Mouse (Mus musculus): ENCODE measurements around the gene Tespa1. TPM values are rescaled to one million over a fixed set of nuclear protein-coding genes. Genes with fewer than 3 reads are reported as not detected.
"Not testable (repeated sequence)": the region's sequence is repeated elsewhere in the genome, so short reads cannot be mapped to it uniquely, and the experiment has no call there.

The Tespa1 gene
- polyA plus RNA-seq, 2 experiments, result 0.93 to 1.3 TPM

GRCm38 (mm10) chr10:130337581-130337980 is 14.9 kb downstream of the Tespa1 start:
- Histone ChIP-seq H3K9ac (replicated peaks) (no peak overlapping the region), H3K27me3 (ENCODE audit: control insufficient read depth, insufficient read depth, low read length) (no peaks in the 10 kb centered on the region), H3K27ac (no peak overlapping the region), H3K4me1 (replicated peaks; ENCODE audit: control insufficient read depth in 2 of 2, insufficient read depth in 2 of 2, low read length in 1 of 2) (no peaks in the 10 kb centered on the region), H3K9me3 (ENCODE audit: control insufficient read depth, low read length) (no peaks in the 10 kb centered on the region), H3K36me3 (replicated peaks; ENCODE audit: control insufficient read depth, insufficient read depth, low read depth) (no peaks in the 10 kb centered on the region), H3K4me2 (ENCODE audit: low read depth) (no peak overlapping the region), H3K4me3 (ENCODE audit: insufficient read depth in 1 of 2, low read depth in 2 of 2, low read length in 2 of 2) (no peak overlapping the region)
- WGBS (ENCODE audit: insufficient replicate concordance), result 12% methylated on average over 2 of the region's 2 CpGs
- DNase-seq (ENCODE audit: low read depth in 3 of 3, low spot score in 3 of 3) (no peak), ATAC-seq (ENCODE audit: insufficient read depth) (no peak)
- TF ChIP-seq EP300 (IDR thresholded peaks at IDR 0.05; ENCODE audit: low read depth) (no peak), CTCF (IDR thresholded peaks at IDR 0.05; ENCODE audit: low read depth) (no peak)

DNA sequence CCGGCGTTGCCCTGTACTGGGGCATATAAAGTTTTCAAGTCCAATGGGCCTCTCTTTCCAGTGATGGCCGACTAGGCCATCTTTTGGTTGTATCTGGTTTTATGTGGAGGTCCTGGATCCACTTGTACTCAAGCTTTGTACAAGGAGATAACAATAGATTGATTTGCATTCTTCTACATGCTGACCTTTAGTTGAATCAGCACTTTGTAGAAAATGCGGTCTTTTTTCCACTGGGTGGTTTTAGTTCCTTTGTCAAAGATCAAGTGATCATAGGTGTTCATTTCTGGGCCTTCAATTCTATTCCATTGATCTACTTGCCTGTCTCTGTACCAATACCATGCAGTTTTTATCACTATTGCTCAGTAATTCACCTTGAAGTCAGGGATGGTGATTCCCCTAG is 17.4 kb downstream of the Tespa1 start:
- H3K4me1 ChIP-seq (replicated peaks; ENCODE audit: control insufficient read depth in 2 of 2, insufficient read depth in 2 of 2, low read length in 1 of 2); H3K4me3 ChIP-seq (ENCODE audit: insufficient read depth in 1 of 2, low read depth in 2 of 2, low read length in 2 of 2); DNase-seq (ENCODE audit: low read depth in 3 of 3, low spot score in 3 of 3); H3K9me3 ChIP-seq (ENCODE audit: control insufficient read depth, low read length); H3K9ac ChIP-seq (replicated peaks); H3K4me2 ChIP-seq (ENCODE audit: low read depth); H3K27me3 ChIP-seq (ENCODE audit: control insufficient read depth, insufficient read depth, low read length); H3K36me3 ChIP-seq (replicated peaks; ENCODE audit: control insufficient read depth, insufficient read depth, low read depth); H3K27ac ChIP-seq; ATAC-seq (ENCODE audit: insufficient read depth): not testable (repeated sequence)
- WGBS (ENCODE audit: insufficient replicate concordance), result 75% methylated on average over 4 of the region's 4 CpGs

DNA sequence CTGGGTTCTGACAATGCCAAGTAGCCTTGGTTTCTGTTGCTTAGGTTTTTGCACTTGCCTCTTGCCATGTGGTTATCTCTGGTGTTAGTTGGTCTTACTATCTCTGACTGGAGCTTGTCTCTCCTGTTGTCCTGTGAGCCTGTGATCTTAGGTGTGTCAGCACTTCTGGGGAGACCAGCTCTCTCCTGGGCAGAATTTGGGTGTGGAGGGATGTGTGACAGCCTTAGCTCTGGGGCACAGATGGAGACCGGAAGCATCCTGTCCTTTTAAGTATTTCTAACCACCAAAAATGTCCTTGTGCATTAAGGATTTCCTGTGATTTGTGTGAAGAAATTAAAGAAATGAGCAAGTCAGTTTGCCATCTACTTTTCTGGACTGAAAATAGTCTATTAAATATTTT is 21.4 kb downstream of the Tespa1 start:
- Histone ChIP-seq H3K4me1 (replicated peaks; ENCODE audit: control insufficient read depth in 2 of 2, insufficient read depth in 2 of 2, low read length in 1 of 2) (no peaks in the 10 kb centered on the region), H3K4me3 (ENCODE audit: insufficient read depth in 1 of 2, low read depth in 2 of 2, low read length in 2 of 2) (no peak overlapping the region), H3K9ac (replicated peaks) (no peak overlapping the region), H3K27me3 (ENCODE audit: control insufficient read depth, insufficient read depth, low read length) (no peaks in the 10 kb centered on the region), H3K9me3 (ENCODE audit: control insufficient read depth, low read length) (no peaks in the 10 kb centered on the region), H3K4me2 (ENCODE audit: low read depth) (no peak overlapping the region), H3K27ac (no peak overlapping the region), H3K36me3 (replicated peaks; ENCODE audit: control insufficient read depth, insufficient read depth, low read depth) (no peaks in the 10 kb centered on the region)
- DNase-seq (ENCODE audit: low read depth in 3 of 3, low spot score in 3 of 3) (no peak), ATAC-seq (ENCODE audit: insufficient read depth) (peak; percentile 33)
- TF ChIP-seq EP300 (IDR thresholded peaks at IDR 0.05; ENCODE audit: low read depth), result no peak
- no peak for TF ChIP-seq CTCF (IDR thresholded peaks at IDR 0.05; ENCODE audit: low read depth)
- 39% methylated on average over 1 of the region's 1 CpGs for WGBS (ENCODE audit: insufficient replicate concordance)

GRCm38 (mm10) chr10:130363438-130364164 is 40.9 kb downstream of the Tespa1 start:
- no peak overlapping the region for H3K4me3 ChIP-seq (ENCODE audit: insufficient read depth in 1 of 2, low read depth in 2 of 2, low read length in 2 of 2)
- H3K27ac ChIP-seq, result no peak overlapping the region
- DNase-seq (ENCODE audit: low read depth in 3 of 3, low spot score in 3 of 3), result peak in 2 of 3 experiments; percentile 2 to 3
- TF ChIP-seq CTCF (IDR thresholded peaks at IDR 0.05; ENCODE audit: low read depth), result peak; percentile 22; the same call in 1 of the 2 replicates
- no peak for TF ChIP-seq EP300 (IDR thresholded peaks at IDR 0.05; ENCODE audit: low read depth)
- WGBS (ENCODE audit: insufficient replicate concordance), result 56% methylated on average over 2 of the region's 2 CpGs
- H3K36me3 ChIP-seq (replicated peaks; ENCODE audit: control insufficient read depth, insufficient read depth, low read depth), result no peaks in the 10 kb centered on the region
- H3K9me3 ChIP-seq (ENCODE audit: control insufficient read depth, low read length), result no peaks in the 10 kb centered on the region
- H3K4me1 ChIP-seq (replicated peaks; ENCODE audit: control insufficient read depth in 2 of 2, insufficient read depth in 2 of 2, low read length in 1 of 2), result no peaks in the 10 kb centered on the region
- no peak overlapping the region for H3K9ac ChIP-seq (replicated peaks)
- ATAC-seq (ENCODE audit: insufficient read depth), result no peak
- H3K27me3 ChIP-seq (ENCODE audit: control insufficient read depth, insufficient read depth, low read length), result no peaks in the 10 kb centered on the region
- H3K4me2 ChIP-seq (ENCODE audit: low read depth), result no peak overlapping the region

DNA sequence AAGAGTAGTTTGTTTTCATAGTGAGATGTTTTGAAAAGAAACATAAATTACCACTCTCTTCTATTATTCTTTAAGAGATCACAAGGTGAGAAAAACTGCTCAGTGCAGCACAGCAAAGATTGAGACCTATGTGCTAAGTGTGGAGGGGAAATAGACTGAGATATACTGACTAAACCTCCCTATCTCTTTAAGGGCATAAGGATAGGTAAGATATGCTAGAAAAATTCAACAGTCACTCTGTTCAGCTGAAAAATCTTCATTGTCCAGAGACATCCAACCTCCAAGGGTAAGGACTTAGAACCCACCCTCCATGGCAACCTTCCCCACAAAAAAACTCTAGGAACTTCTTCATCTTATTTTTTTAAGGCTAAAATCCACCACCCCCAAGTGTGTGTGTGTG is 42.1 kb downstream of the Tespa1 start:
- H3K27ac ChIP-seq, result no peak overlapping the region
- ATAC-seq (ENCODE audit: insufficient read depth) (no peak), DNase-seq (ENCODE audit: low read depth in 3 of 3, low spot score in 3 of 3) (no peak)
- no peaks in the 10 kb centered on the region for H3K36me3 ChIP-seq (replicated peaks; ENCODE audit: control insufficient read depth, insufficient read depth, low read depth)
- no peak overlapping the region for H3K4me2 ChIP-seq (ENCODE audit: low read depth)
- H3K4me1 ChIP-seq (replicated peaks; ENCODE audit: control insufficient read depth in 2 of 2, insufficient read depth in 2 of 2, low read length in 1 of 2), result no peaks in the 10 kb centered on the region
- no peak overlapping the region for H3K4me3 ChIP-seq (ENCODE audit: insufficient read depth in 1 of 2, low read depth in 2 of 2, low read length in 2 of 2)
- no peaks in the 10 kb centered on the region for H3K27me3 ChIP-seq (ENCODE audit: control insufficient read depth, insufficient read depth, low read length)
- no peak overlapping the region for H3K9ac ChIP-seq (replicated peaks)
- no peak for TF ChIP-seq EP300 (IDR thresholded peaks at IDR 0.05; ENCODE audit: low read depth)
- TF ChIP-seq CTCF (IDR thresholded peaks at IDR 0.05; ENCODE audit: low read depth), result no peak
- H3K9me3 ChIP-seq (ENCODE audit: control insufficient read depth, low read length), result no peaks in the 10 kb centered on the region
